ENCODE assay signal across 10 mouse cellular contexts in genomic region chr4:67891946-67892575, GRCm38 (mm10).
"Had no signal": no experiment of that assay in that cellular context is flagged by ENCODE, and none has a peak within 500 bp of the region (broad histone marks: within the 10 kb centered on the region; RNA-seq: fewer than 3 reads in every experiment).

No protein-coding gene starts in this region.

- H3K4me1 ChIP-seq: limb, embryonic 15.5 days; liver, embryonic 13.5 days; midbrain, embryonic 13.5 days; neural tube, embryonic 15.5 days had no signal

- H3K27ac ChIP-seq: left cerebral cortex, adult 2 months; limb, embryonic 15.5 days; liver, embryonic 13.5 days; midbrain, embryonic 13.5 days; neural tube, embryonic 15.5 days had no signal

- DNase-seq: kidney, postnatal 25 days; liver, embryonic 13.5 days; liver, postnatal 0 days; right cerebral cortex, postnatal 14 days; thymus, postnatal 36 days had no signal

- H3K27me3 ChIP-seq: limb, embryonic 15.5 days; liver, embryonic 13.5 days; midbrain, embryonic 13.5 days; neural tube, embryonic 15.5 days had no signal

- H3K4me3 ChIP-seq: left cerebral cortex, adult 2 months; limb, embryonic 15.5 days; liver, embryonic 13.5 days; midbrain, embryonic 13.5 days; myocyte; neural tube, embryonic 15.5 days had no signal
